Mouse (Mus musculus) hindbrain, embryonic 12.5 days (tissue): ENCODE data around the gene C330007P06Rik. TPM values are rescaled to one million over a fixed set of nuclear protein-coding genes. Genes with fewer than 3 reads are reported as not detected.
A peak's percentile ranks its signal among the peaks of the same experiment; 100 is the strongest.
"Not testable (repeated sequence)": the region's sequence is repeated elsewhere in the genome, so short reads cannot be mapped to it uniquely, and the experiment has no call there.

Experiments
- ATAC-seq: fragments of 200-750 bp; cut with Nextera tagmentation; 2 replicates; pipeline ENCODE4 v1.8.0; 2017; ENCODE audit warnings: moderate TSS enrichment; ENCODE audit not compliant: low FRiP score
- H3K27ac ChIP-seq: fragments of 300-500 bp; sonication (generic); 2 replicates; pipeline ENCODE4 v1.5.1; 2016; ENCODE audit warnings: mild to moderate bottlenecking
- H3K27me3 ChIP-seq: fragments of 300-500 bp; sonication (generic); 2 replicates; pipeline ENCODE4 v1.6.1; 2016; ENCODE audit warnings: mild to moderate bottlenecking
- H3K36me3 ChIP-seq: fragments of 300-500 bp; sonication (generic); 2 replicates; pipeline ENCODE4 v1.6.1; 2016; ENCODE audit warnings: mild to moderate bottlenecking
- H3K4me1 ChIP-seq: fragments of 300-500 bp; sonication (generic); 2 replicates; pipeline ENCODE4 v1.6.1; 2016
- H3K4me2 ChIP-seq: fragments of 300-500 bp; sonication (generic); replicated peaks from 2 replicates; pipeline ENCODE4 v1.6.1; 2016; ENCODE audit warnings: mild to moderate bottlenecking
- H3K4me3 ChIP-seq: fragments of 300-500 bp; sonication (generic); 2 replicates; pipeline ENCODE4 v1.5.1; 2016; ENCODE audit warnings: mild to moderate bottlenecking
- H3K9ac ChIP-seq: fragments of 300-500 bp; sonication (generic); 2 replicates; pipeline ENCODE4 v1.6.1; 2016; ENCODE audit warnings: mild to moderate bottlenecking, moderate library complexity
- H3K9me3 ChIP-seq: fragments of 300-500 bp; sonication (generic); replicated peaks from 2 replicates; pipeline ENCODE4 v1.6.1; 2016; ENCODE audit warnings: mild to moderate bottlenecking
- WGBS: fragments of 180-500 bp; shearing (Covaris S2); methylation state at CpG from one replicate; pipeline ENCODE4 v1.1.7; 2016; 5-methylcytosine and 5-hydroxymethylcytosine counted together
- polyA plus RNA-seq: library from polyadenylated mRNA; unstranded; fragments of >200 nt; fragmentation: Nextera tagmentation; extraction: Ambion mirVana; gene quantifications from 2 replicates; pipeline ENCODE4 v1.2.1, GENCODE M21; 2016

The C330007P06Rik gene
- 30.5 and 32.0 TPM in 2 replicates for polyA plus RNA-seq

GRCm38 (mm10) chrX:36873765-36874164 is at the start of gene C330007P06Rik, which contains the start of gene Ube2a:
TSS of gene C330007P06Rik (minus strand) at chrX:36874111.
TSS of gene Ube2a (plus strand) at chrX:36873900.
- 0 out of 2 replicates have a peak, but pooled peaks cover 4% of the 10 kb centered on the region for H3K4me1 ChIP-seq
- peak within 1 kb of the TSS; percentile 80 for H3K9ac ChIP-seq
- WGBS = 21% methylated on average over 8 of the region's 8 CpGs
- no peaks in the 10 kb centered on the region for H3K27me3 ChIP-seq
- H3K4me3 ChIP-seq = peak within 1 kb of the TSS; percentile 58
- 0 out of 2 replicates have a peak, but pooled peaks cover 4% of the 10 kb centered on the region for H3K9me3 ChIP-seq
- H3K36me3 ChIP-seq = no peaks in the 10 kb centered on the region
- peak within 1 kb of the TSS; percentile 59 for H3K4me2 ChIP-seq
- peak within 1 kb of the TSS; percentile 84 for H3K27ac ChIP-seq
- peak; percentile 43 for ATAC-seq

GRCm38 (mm10) chrX:36921346-36921745 is 47.4 kb upstream of the C330007P06Rik start:
- no peak overlapping the region for H3K27ac ChIP-seq
- no peak overlapping the region for H3K4me3 ChIP-seq
- no peaks in the 10 kb centered on the region for H3K9me3 ChIP-seq
- 90% methylated on average over 4 of the region's 4 CpGs for WGBS
- H3K4me1 ChIP-seq = no peaks in the 10 kb centered on the region
- no peak for ATAC-seq
- no peak overlapping the region for H3K9ac ChIP-seq
- H3K4me2 ChIP-seq = no peak overlapping the region
- no peaks in the 10 kb centered on the region for H3K36me3 ChIP-seq
- H3K27me3 ChIP-seq = no peaks in the 10 kb centered on the region

GRCm38 (mm10) chrX:36917749-36918148 is 43.8 kb upstream of the C330007P06Rik start:
- 83% methylated on average over 1 of the region's 1 CpGs for WGBS

GRCm38 (mm10) chrX:36911343-36911742 is 37.4 kb upstream of the C330007P06Rik start:
- Histone ChIP-seq H3K27me3 (no peaks in the 10 kb centered on the region), H3K4me3 (no peak overlapping the region), H3K9me3 (no peaks in the 10 kb centered on the region), H3K4me1 (no peaks in the 10 kb centered on the region), H3K27ac (no peak overlapping the region), H3K9ac (no peak overlapping the region), H3K4me2 (no peak overlapping the region), H3K36me3 (no peaks in the 10 kb centered on the region)
- WGBS = 51% methylated on average over 12 of the region's 12 CpGs
- no peak for ATAC-seq

More at GRCm38 (mm10) chrX:36917749-36918148, 43.8 kb upstream of the C330007P06Rik start:
- Histone ChIP-seq H3K9ac (no peak overlapping the region), H3K27me3 (no peaks in the 10 kb centered on the region), H3K4me2 (no peak overlapping the region), H3K9me3 (no peaks in the 10 kb centered on the region), H3K36me3 (no peaks in the 10 kb centered on the region), H3K27ac (no peak overlapping the region), H3K4me1 (no peaks in the 10 kb centered on the region), H3K4me3 (no peak overlapping the region)
- no peak for ATAC-seq

- no peaks in the 10 kb centered on the region for H3K9me3 ChIP-seq
- WGBS = 30% methylated on average over 5 of the region's 5 CpGs
- no peak overlapping the region for H3K27ac ChIP-seq
- no peak overlapping the region for H3K4me2 ChIP-seq
- H3K4me1 ChIP-seq = no peaks in the 10 kb centered on the region
- no peaks in the 10 kb centered on the region for H3K27me3 ChIP-seq
- H3K9ac ChIP-seq = no peak overlapping the region
- no peak overlapping the region for H3K4me3 ChIP-seq
- no peaks in the 10 kb centered on the region for H3K36me3 ChIP-seq
- ATAC-seq = no peak
Observed at GRCm38 (mm10) chrX:36906539-36906938, 32.6 kb upstream of the C330007P06Rik start.

- WGBS = 21% methylated on average over 31 of the region's 32 CpGs
- ATAC-seq = peak; percentile 94
Observed at GRCm38 (mm10) chrX:36903115-36903768, 29.3 kb upstream of the C330007P06Rik start.

GRCm38 (mm10) chrX:36902321-36903114 is 28.6 kb upstream of the C330007P06Rik start, which contains the start of gene Nkrf:
TSS of gene Nkrf (minus strand) at chrX:36902899.
- Histone ChIP-seq H3K9ac (peak within 1 kb of the TSS; percentile 71), H3K9me3 (no peaks in the 10 kb centered on the region), H3K27ac (peak within 1 kb of the TSS; percentile 85), H3K4me3 (peak within 1 kb of the TSS; percentile 56), H3K4me2 (peak within 1 kb of the TSS; percentile 52), H3K27me3 (no peaks in the 10 kb centered on the region), H3K36me3 (no peaks in the 10 kb centered on the region), H3K4me1 (no peaks in the 10 kb centered on the region)
- ATAC-seq = peak; percentile 72
- WGBS = 25% methylated on average over 45 of the region's 47 CpGs

More at GRCm38 (mm10) chrX:36903115-36903768, 29.3 kb upstream of the C330007P06Rik start:
- Histone ChIP-seq H3K4me1 (no peaks in the 10 kb centered on the region), H3K4me3 (peak overlapping the region; percentile 56), H3K4me2 (peak overlapping the region; percentile 52), H3K9me3 (no peaks in the 10 kb centered on the region), H3K9ac (peak overlapping the region; percentile 71), H3K27me3 (no peaks in the 10 kb centered on the region), H3K27ac (peak overlapping the region; percentile 85), H3K36me3 (no peaks in the 10 kb centered on the region)

GRCm38 (mm10) chrX:36901655-36902054 is 27.7 kb upstream of the C330007P06Rik start:
- H3K27ac ChIP-seq = peak overlapping the region; percentile 85
- ATAC-seq = no peak

GRCm38 (mm10) chrX:36898931-36899330 is 25.0 kb upstream of the C330007P06Rik start:
- H3K9ac ChIP-seq, H3K4me3 ChIP-seq, H3K36me3 ChIP-seq, H3K27ac ChIP-seq, H3K9me3 ChIP-seq, H3K27me3 ChIP-seq, ATAC-seq, H3K4me1 ChIP-seq, H3K4me2 ChIP-seq: not testable (repeated sequence)
- 33% methylated on average over 1 of the region's 1 CpGs for WGBS

More at GRCm38 (mm10) chrX:36901655-36902054, 27.7 kb upstream of the C330007P06Rik start:
- Histone ChIP-seq H3K36me3 (no peaks in the 10 kb centered on the region), H3K9me3 (no peaks in the 10 kb centered on the region), H3K4me1 (no peaks in the 10 kb centered on the region), H3K4me3 (peak overlapping the region; percentile 56), H3K4me2 (peak overlapping the region; percentile 52), H3K9ac (peak overlapping the region; percentile 71), H3K27me3 (no peaks in the 10 kb centered on the region)
- WGBS = 34% methylated on average over 3 of the region's 3 CpGs

GRCm38 (mm10) chrX:36884719-36885118 is 10.8 kb upstream of the C330007P06Rik start:
- Histone ChIP-seq H3K36me3 (no peaks in the 10 kb centered on the region; the same call in 1 of the 2 replicates), H3K4me3 (no peak overlapping the region), H3K9ac (no peak overlapping the region), H3K4me2 (no peak overlapping the region), H3K27ac (no peak overlapping the region), H3K27me3 (no peaks in the 10 kb centered on the region), H3K4me1 (no peaks in the 10 kb centered on the region), H3K9me3 (no peaks in the 10 kb centered on the region)
- 93% methylated on average over 1 of the region's 1 CpGs for WGBS
- ATAC-seq = no peak

GRCm38 (mm10) chrX:36874704-36875128 is 805 bp upstream of the C330007P06Rik start:
- Histone ChIP-seq H3K9me3 (0 out of 2 replicates have a peak, but pooled peaks cover 4% of the 10 kb centered on the region), H3K9ac (peak overlapping the region; percentile 80), H3K36me3 (no peaks in the 10 kb centered on the region), H3K4me1 (0 out of 2 replicates have a peak, but pooled peaks cover 4% of the 10 kb centered on the region), H3K4me3 (peak overlapping the region; percentile 58), H3K27me3 (no peaks in the 10 kb centered on the region), H3K27ac (peak overlapping the region; percentile 84), H3K4me2 (peak overlapping the region; percentile 59)
- 11% methylated on average over 35 of the region's 36 CpGs for WGBS
- ATAC-seq = peak; percentile 39

- Histone ChIP-seq H3K9me3 (0 out of 2 replicates have a peak, but pooled peaks cover 4% of the 10 kb centered on the region), H3K9ac (peak overlapping the region; percentile 80), H3K36me3 (no peaks in the 10 kb centered on the region), H3K4me1 (0 out of 2 replicates have a peak, but pooled peaks cover 4% of the 10 kb centered on the region), H3K27ac (peak overlapping the region; percentile 84), H3K4me2 (peak overlapping the region; percentile 59), H3K4me3 (peak overlapping the region; percentile 58), H3K27me3 (no peaks in the 10 kb centered on the region)
- ATAC-seq = peak; percentile 97
- WGBS = 20% methylated on average over 53 of the region's 57 CpGs
Observed at GRCm38 (mm10) chrX:36874178-36874696, 326 bp upstream of the C330007P06Rik start.
